Mouse (Mus musculus) ovary, adult 10 weeks (tissue): ENCODE data around the gene Kcnj15. TPM values are rescaled to one million over a fixed set of nuclear protein-coding genes. Genes with fewer than 3 reads are reported as not detected.

Experiments
- polyA plus RNA-seq: library from polyadenylated mRNA; stranded (reverse); fragments of 350-450 nt; fragmentation: Illumina TruSeq; extraction: RNeasy Lipid Tissue Mini Kit (QIAGEN cat#74804); gene quantifications from one replicate; pipeline ENCODE4 v1.2.3, GENCODE M21; 2014

Gene Kcnj15
- polyA plus RNA-seq = 0.48 TPM

DNA sequence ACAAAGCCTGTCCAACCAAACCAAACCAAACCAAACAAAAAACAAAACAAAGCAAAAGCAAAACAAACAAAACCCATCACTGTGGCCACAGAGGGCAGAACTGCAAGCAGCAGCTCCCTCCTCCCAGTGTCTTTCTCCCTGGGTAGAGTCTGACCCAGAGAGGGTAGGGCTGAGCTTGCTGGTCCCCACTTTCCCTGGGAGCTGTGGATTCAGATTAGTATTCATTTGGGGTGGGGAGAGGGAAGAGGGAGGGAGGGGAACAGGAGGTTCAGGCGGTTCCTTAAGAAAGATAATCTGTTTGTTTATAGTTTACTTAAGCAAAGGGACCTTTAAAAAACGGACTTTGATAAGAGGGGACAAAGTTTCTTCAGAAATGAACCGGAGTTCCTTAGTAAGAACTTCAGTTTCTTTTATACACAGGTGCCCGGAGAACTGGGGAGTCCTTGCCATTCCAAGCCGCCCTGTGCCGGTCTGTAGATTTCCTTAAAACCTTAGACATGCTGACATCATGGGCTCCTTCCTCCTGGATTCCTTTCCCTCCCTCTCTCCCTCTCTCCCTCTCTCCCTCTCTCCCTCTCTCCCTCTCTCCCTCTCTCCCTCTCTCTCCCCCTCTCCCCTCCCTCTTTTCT is at the start of gene Kcnj15:
Gene Kcnj15 (plus strand): TSS at position 293 of the 629 bp plus-strand sequence.

